Mouse (Mus musculus) G1E (cell line): ENCODE data around the gene Mecp2. TPM values are rescaled to one million over a fixed set of nuclear protein-coding genes. Genes with fewer than 3 reads are reported as not detected.

Experiments used
- ATAC-seq: 2 replicates; pipeline ENCODE4 v1.8.0; 2016; ENCODE audit warnings: mild to moderate bottlenecking; ENCODE audit not compliant: insufficient number of reproducible peaks, poor library complexity, low FRiP score, severe bottlenecking; ENCODE audit errors: extremely low read depth
- DNase-seq: peaks from one replicate; pipeline ENCODE4 v3.0.0; 2012; ENCODE audit warnings: low spot score
- H3K27me3 ChIP-seq: 2 replicates; pipeline ENCODE4 v1.6.1; 2012; ENCODE audit warnings: mild to moderate bottlenecking, low read length, inconsistent platforms; ENCODE audit not compliant: insufficient read depth
- H3K36me3 ChIP-seq: replicated peaks from 2 replicates; pipeline ENCODE3; 2012; ENCODE audit warnings: mild to moderate bottlenecking, inconsistent platforms
- H3K4me1 ChIP-seq: 2 replicates; pipeline ENCODE4 v1.6.1; 2012; ENCODE audit warnings: low read depth, low read length, inconsistent platforms, mixed read lengths; ENCODE audit not compliant: insufficient read depth
- H3K4me3 ChIP-seq: 2 replicates; pipeline ENCODE4 v1.5.1; 2012; ENCODE audit warnings: low read depth, mild to moderate bottlenecking, inconsistent platforms, low read length, moderate library complexity, mixed read lengths
- H3K9me3 ChIP-seq: replicated peaks from 2 replicates; pipeline ENCODE4 v1.6.1; 2012; ENCODE audit warnings: inconsistent platforms
- CTCF ChIP-seq: IDR thresholded peaks from 2 replicates; pipeline ENCODE4 v1.5.1; 2012; ENCODE audit warnings: low read depth, low read length, inconsistent platforms, mixed read lengths
- GATA1 ChIP-seq: IDR thresholded peaks from 2 replicates; pipeline ENCODE4 v1.6.1; 2012; ENCODE audit warnings: borderline replicate concordance, low read length, inconsistent platforms, mixed read lengths
- GATA2 ChIP-seq: IDR thresholded peaks from 2 replicates; pipeline ENCODE4 v1.6.1; 2012; ENCODE audit warnings: low read depth, low read length, inconsistent platforms, borderline replicate concordance
- POLR2AphosphoS5 ChIP-seq: IDR thresholded peaks from 2 replicates; pipeline ENCODE4 v1.6.1; 2012; ENCODE audit warnings: low read depth, low read length, inconsistent platforms; ENCODE audit not compliant: insufficient replicate concordance
- TAL1 ChIP-seq: conservative IDR thresholded peaks from 2 replicates; pipeline ENCODE4 v1.6.1; 2012; ENCODE audit warnings: low read depth, low read length, inconsistent platforms, mixed read lengths
- polyA plus RNA-seq: library from polyadenylated mRNA; stranded (reverse); fragments of >175 nt; gene quantifications from 2 replicates; pipeline ENCODE4 v1.2.3, GENCODE M21; 2012
- total RNA-seq, 2 experiments: library from RNA; stranded (forward) in 1 of 2; stranded (reverse) in 1 of 2; fragments of 200-1000 nt in 1 of 2; fragments of >200 nt in 1 of 2; fragmentation: Nextera tagmentation in 1 of 2; gene quantifications; 2 replicates each; pipeline ENCODE4 v1.2.3; 2014 to 2017

The Mecp2 gene
- total and polyA plus RNA-seq, 3 experiments = 21.2 to 47.7 (median 40.1) TPM

DNA sequence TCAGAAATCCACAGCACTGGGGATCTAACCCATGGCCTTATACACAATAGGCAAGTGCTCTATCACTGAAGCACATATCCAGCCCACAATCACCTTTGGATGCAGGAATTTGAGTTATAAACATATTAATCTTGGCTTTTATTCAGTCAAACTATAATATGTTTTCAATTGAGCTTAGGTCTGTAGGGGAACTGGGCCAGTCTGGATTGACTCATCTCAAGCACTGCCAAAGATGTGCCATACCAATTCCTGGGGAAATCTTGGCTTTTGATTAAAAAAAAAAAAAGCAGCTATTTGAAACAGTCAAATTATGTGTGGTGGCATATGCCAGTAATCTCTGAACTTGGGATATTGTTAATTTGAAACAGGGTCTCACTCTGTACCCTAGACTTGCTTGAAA, 21.1 kb downstream of the Mecp2 start:
- DNase-seq (no peak), ATAC-seq (no peak)
- no peaks in the 10 kb centered on the region for H3K36me3 ChIP-seq
- no peaks in the 10 kb centered on the region for H3K9me3 ChIP-seq
- peaks cover 2% of the 10 kb centered on the region; the same call in 1 of the 2 replicates for H3K27me3 ChIP-seq
- no peak overlapping the region for H3K4me3 ChIP-seq
- no peaks in the 10 kb centered on the region; the same call in 1 of the 2 replicates for H3K4me1 ChIP-seq
- TF ChIP-seq POLR2AphosphoS5 (no peak), TAL1 (no peak), CTCF (no peak), GATA2 (no peak), GATA1 (no peak)

DNA sequence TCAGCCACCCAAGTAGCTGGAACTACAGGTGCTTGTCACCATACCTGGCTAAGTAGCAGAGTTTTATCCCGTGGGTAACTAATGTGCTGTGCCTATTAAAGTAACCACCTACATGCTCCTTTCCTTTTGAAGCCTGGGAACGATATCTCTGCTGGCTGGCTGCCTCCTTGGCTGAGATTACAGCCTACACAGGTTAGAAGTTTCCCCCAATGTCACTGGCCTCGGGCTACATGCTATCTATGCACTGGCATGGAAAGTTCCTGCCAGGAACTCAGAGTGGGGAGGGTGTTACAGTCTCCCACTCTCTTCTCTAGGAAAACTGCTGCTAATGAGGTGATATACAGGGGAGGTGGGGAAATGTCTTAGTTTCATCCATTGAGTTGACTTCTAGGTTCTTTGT, 26.4 kb downstream of the Mecp2 start:
- Histone ChIP-seq H3K27me3 (no peaks in the 10 kb centered on the region), H3K4me3 (no peak overlapping the region), H3K36me3 (no peaks in the 10 kb centered on the region), H3K4me1 (0 out of 2 replicates have a peak, but pooled peaks cover 3% of the 10 kb centered on the region), H3K9me3 (no peaks in the 10 kb centered on the region)
- TF ChIP-seq GATA2 (no peak), CTCF (no peak), POLR2AphosphoS5 (no peak), GATA1 (no peak), TAL1 (no peak)
- no peak for ATAC-seq
- no peak for DNase-seq

DNA sequence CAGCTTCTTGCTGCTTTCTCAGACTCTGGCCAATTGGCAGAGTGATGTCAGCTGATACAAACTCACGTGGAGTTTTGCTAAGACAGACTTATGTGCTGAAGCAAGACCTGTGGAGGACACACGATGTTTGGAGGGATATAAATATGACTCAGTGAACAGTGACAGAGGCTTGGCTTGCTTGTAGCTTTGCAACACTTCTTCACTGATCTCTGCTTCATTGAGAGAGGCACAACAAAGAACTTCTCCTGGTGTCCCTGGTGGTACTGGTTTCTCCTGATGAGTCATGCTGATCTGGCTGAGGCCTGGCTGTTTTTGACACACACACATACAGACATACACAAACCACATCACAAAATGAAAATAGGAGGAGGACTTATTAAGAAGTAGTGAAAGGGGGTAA, 29.2 kb downstream of the Mecp2 start:
- TF ChIP-seq CTCF (no peak), GATA2 (no peak), TAL1 (no peak), POLR2AphosphoS5 (no peak), GATA1 (no peak)
- no peak for DNase-seq
- no peaks in the 10 kb centered on the region for H3K36me3 ChIP-seq
- 0 out of 2 replicates have a peak, but pooled peaks cover 3% of the 10 kb centered on the region for H3K27me3 ChIP-seq
- H3K9me3 ChIP-seq = no peaks in the 10 kb centered on the region
- no peak for ATAC-seq
- H3K4me1 ChIP-seq = 0 out of 2 replicates have a peak, but pooled peaks cover 3% of the 10 kb centered on the region
- no peak overlapping the region for H3K4me3 ChIP-seq

DNA sequence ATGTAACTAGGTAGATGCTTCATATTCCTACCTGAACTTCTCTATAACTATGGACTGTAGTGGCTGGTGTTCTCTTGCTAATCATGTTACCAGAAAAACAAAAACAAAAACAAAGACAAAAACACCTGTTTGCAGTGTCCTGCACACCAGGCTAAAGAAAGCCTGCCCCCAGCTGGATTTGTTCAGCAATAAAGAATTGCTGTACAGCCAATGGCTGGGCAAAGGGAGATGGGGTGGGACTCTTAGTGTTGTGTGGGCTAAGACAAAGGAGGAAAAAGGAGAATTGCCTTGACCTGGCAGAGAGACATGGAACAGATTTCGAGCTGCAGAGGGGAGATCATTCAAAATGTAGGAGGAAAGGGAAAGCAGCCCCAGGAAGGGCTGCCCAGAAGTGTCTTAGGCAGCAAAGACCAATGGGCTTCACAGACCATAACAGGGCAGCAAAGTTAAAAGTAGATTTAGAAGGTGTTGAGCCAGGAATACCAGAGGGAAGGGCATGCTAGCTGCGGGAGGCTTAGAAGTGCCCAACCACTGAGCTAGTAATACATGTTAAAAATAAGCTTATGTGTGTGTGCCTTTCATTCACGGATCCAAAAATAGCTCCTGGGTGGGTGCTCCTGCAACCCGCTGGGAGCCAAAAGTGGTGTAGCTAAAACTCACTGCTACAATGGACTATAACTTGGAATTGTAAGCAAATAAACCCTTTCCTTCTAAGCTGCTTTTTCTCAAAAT, 31.5 kb downstream of the Mecp2 start:
- no peaks in the 10 kb centered on the region for H3K9me3 ChIP-seq
- TF ChIP-seq CTCF (no peak), GATA1 (no peak), POLR2AphosphoS5 (no peak), TAL1 (no peak), GATA2 (no peak)
- ATAC-seq (no peak), DNase-seq (no peak)
- 0 out of 2 replicates have a peak, but pooled peaks cover 3% of the 10 kb centered on the region for H3K27me3 ChIP-seq
- 0 out of 2 replicates have a peak, but pooled peaks cover 3% of the 10 kb centered on the region for H3K4me1 ChIP-seq
- H3K36me3 ChIP-seq = no peaks in the 10 kb centered on the region
- no peak overlapping the region for H3K4me3 ChIP-seq

DNA sequence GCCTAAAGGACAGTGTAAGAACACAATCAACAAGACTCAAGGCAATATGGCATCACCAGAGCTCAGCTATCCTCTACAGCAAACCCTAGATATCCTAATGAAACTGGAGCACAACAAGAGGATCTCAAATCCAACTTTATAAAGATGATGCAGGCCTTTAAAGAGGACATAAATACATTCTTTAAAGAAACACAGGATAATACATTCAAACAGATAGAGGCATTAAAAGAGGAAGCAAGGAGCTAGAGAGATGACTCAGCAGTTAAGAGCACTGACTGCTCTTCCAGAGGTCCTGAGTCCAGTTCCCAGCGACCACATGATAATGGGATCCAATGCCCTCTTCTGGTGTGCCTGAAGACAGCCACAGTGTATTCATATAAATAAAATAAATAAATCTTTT, 40.0 kb downstream of the Mecp2 start:
- Histone ChIP-seq H3K9me3 (no peaks in the 10 kb centered on the region), H3K36me3 (no peaks in the 10 kb centered on the region), H3K4me3 (no peak overlapping the region), H3K4me1 (peaks cover 10% of the 10 kb centered on the region), H3K27me3 (no peaks in the 10 kb centered on the region)
- TF ChIP-seq GATA1 = no peak
- TF ChIP-seq TAL1 = no peak
- no peak for TF ChIP-seq GATA2
- no peak for TF ChIP-seq POLR2AphosphoS5
- no peak for TF ChIP-seq CTCF
- ATAC-seq (no peak), DNase-seq (no peak)

DNA sequence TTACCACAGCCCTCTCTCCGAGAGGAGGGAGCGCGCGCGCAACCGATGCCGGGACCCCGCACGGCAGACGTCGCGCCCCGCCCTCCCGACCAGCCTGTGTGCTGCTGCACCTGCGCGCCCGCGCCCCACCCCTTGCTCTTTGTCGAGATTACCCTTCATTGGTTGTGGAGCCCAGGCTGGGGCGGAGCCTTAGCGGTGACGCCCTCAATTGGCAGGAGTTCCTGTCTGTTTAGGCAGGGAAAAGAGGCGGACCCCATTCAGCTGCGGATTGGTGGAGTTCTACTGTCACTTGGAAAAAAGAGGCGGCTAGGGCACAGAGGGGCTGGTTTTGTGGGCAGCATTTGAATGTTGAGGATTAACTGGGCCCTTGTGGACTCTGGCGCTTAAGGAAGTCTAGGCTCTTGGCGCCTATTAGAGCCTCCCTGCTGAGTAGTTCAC, 49.5 kb downstream of the Mecp2 start:
- ATAC-seq (peak; percentile 99), DNase-seq (peak; percentile 75)
- peaks cover 19% of the 10 kb centered on the region for H3K4me1 ChIP-seq
- peak overlapping the region; percentile 81 for H3K4me3 ChIP-seq
- H3K9me3 ChIP-seq = no peaks in the 10 kb centered on the region
- H3K36me3 ChIP-seq = no peaks in the 10 kb centered on the region
- TF ChIP-seq POLR2AphosphoS5 (no peak), GATA1 (no peak), GATA2 (no peak), TAL1 (no peak), CTCF (no peak)
- no peaks in the 10 kb centered on the region for H3K27me3 ChIP-seq
